Mouse (Mus musculus) cerebellum, adult (tissue): Measurements from ENCODE around the gene 1600014C10Rik.
A peak's percentile ranks its signal among the peaks of the same experiment; 100 is the strongest.

Experiments used
- ATAC-seq: cut with Nextera tagmentation; 2 replicates; pipeline ENCODE4 v1.9.2; 2017; ENCODE audit warnings: mild to moderate bottlenecking, moderate library complexity, mixed read lengths; ENCODE audit not compliant: insufficient number of reproducible peaks, low FRiP score, low TSS enrichment

The 1600014C10Rik gene

DNA sequence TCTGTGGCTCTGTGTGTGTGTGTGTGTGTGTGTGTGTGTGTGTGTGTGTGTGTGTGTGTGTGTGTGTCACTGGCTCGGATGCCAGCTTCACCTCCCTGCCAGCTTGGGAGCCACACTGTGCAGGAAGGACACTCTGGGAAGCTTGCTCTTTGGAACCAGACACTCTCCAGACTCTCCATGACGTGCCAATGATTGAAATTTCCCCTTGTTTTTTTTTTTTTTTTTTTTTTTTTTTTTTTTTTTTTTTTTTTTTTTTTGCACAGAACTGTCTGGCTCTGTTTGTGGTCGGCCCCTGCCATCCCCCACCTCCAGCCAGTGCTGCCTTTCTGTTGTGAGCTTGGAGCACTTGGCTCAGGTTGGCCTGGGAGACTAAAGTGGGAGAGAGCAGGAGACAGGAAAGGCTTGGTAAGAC, 29.6 kb downstream of the 1600014C10Rik start:
- 0 out of 2 replicates have a peak, but pooled peaks have one; percentile 47 for ATAC-seq

DNA sequence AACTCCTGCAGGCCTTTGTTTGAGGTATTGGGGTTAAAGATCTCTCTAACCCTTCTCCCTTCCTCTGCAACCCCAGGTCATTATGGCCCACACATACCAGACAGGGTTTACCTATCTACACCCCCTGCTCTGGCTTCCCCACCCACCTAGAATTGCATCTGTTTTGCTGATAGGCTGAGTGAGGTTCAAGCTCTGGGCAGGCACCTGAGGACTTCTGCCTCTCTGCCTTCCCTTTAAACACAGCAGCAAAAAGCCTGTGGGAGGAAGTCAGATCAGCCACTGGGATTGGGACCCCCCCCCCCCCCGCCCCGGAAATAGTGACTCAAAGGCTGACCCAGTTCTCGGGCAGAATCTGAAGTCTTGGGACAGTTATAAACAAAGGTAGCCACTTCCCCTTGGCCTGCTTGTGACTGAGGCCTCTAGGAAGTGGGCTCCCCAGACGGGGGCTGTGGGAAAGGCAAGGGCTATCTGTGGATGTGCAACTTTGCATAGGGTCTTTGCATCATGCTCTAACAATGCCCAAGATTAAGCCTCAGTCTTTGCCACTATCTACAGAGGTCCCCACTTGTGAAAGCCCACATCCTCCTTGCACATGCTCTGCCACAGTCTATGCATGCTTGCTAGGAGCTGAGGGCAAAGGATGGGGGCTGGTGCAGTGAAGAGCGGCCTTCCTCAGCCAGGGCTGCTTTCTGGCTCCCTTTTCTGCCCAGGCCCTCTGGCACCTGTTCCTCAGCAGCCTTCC, 31.6 kb downstream of the 1600014C10Rik start:
- no peak for ATAC-seq

DNA sequence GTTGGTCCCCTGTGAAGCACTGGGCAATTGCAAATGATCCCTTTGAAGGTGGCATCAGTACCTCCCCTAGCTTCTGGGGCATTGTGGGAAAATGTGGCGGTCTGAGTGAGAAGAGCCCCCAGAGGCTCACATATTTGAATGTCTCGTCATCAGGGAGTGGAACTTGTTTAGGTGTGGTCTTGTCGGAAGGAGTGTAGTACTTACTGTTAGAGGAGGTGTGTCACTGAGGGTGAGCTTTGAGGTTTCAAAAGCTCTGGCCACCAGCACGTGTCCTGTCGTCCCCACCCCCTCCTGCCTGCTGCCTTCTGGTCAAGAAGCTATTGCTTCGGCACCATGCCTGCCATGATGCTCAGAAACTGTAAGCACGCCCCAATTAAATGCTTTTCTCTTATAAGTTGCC, 32.3 kb downstream of the 1600014C10Rik start:
- ATAC-seq, result no peak

DNA sequence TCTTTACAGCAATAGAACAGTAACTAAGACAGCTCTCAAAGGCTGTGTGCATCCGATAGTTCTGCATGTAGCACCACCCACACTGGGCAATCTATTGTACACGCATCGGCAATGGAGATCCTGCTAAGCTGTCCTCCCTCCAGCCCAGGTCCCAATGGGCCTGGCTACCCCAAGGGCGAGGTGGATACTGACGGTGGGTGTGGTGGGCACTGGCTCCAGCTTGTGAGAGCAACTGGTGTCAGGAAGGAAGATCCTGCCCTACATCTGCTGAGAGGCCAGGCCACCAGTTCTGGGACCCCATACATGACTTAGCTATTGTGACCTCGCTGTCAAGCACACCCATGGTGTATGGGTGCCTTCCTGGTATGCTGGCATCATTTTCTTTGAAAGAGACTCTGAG, 32.7 kb downstream of the 1600014C10Rik start:
- ATAC-seq, result no peak

DNA sequence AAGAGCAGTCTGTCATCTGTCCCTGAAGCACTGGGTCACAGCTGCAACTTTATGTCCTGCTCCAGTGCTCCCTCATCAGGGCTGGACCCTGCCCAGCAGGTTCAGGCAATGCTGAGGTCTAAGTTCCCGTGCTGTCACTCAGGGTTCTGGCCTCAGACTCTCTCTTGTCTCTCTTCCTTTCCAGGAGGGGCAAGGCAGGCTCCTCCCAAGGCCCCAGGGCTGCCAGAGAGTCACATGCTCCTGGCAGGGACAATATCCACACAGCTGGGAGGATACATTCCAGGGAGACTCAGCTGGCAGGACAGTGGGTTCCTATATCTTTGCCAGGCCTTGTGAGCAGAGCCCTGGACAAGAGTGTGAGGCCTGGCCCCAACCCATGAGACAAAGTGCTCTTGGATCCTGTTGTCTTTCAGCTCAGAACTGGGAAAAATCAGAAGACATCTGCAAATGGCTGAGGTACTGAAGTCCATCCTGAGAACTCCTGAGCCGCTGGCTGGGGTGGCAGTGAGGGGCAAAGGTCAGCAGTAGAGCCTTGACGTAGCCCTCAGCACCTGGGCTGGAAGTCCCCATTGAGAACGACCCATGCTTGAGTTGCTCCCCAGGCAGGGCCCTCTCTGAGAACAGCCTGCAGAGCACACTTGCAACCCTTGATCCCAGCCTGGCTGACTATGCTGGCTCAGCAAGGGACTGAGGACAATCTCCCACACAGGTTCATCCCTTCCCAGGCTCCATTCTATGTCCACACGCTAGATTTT, 34.6 kb downstream of the 1600014C10Rik start:
- ATAC-seq, result no peak

DNA sequence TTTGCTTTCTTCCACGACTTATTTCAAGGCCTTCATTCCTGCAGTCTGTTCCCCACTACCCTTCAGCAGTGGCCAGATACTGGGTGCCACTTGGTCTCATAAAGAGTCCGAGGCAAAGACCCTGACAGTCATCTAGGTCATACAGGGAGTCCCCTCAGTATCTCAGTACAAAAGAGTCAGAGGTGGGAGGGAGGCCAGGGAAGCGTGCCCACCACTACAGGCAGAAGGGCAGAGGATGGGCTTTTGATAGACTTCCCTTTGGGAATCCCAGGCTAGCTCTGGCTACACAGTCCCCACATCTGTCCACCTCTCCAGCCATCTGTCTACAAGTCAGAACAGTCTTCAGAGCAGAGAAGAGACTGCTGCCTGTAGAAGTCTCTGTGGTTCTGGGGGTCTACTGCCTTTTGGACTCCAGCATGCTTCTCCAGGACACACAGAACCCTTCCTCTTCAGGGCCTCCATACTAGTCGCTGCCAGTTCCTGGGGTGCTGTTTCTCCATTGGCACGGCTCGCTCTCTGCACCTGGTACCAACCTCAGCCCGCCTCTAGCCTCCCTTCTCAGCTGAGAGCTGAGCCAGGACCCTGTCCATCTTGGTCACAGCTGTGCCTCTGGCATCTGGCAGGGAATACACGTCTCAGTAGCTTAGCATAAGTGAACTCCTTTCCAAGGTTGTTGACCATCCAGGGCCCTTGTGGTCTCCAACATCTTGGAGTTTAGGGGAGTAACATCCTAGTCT, 35.8 kb downstream of the 1600014C10Rik start:
- ATAC-seq, result no peak

DNA sequence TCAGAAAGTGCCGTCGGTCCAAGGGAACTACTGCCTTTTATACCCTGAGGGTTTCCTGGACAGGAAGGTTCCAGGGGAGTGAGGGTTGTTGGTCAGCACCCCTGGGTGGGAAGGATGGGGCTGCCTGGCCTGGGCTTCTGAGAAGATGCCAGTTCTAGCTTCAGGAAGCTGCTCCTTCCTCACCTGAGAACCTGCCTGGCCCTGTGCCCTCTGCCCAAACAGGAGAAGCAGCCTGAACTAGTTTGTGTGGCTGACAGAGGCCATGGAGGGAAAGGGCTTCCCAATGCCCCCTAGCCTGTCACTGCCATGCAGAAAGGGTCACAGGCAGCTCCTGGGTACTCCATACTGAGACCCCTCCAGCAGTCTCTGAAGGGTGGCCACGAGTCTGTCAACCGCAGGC, 36.5 kb downstream of the 1600014C10Rik start:
- ATAC-seq, result no peak

DNA sequence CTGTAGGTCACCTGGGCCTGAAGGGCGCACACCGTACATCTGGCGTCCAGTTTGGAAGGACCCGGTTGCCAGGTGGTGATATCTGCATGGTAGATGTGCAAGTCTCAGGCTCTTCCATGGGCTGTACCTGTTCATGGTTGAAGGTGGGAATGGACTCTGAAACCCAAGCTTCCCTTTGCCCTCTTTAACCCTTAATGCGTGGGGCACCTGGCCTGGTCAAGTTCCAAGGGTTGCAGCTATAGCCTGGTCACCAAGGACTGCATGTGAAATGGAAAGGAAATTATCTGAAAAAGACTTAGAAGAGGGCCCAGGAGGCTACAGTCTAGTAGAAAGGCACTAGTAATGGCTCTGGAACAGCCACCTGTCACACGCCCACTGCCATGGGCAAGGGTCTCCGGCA, 37.8 kb downstream of the 1600014C10Rik start:
- no peak for ATAC-seq

DNA sequence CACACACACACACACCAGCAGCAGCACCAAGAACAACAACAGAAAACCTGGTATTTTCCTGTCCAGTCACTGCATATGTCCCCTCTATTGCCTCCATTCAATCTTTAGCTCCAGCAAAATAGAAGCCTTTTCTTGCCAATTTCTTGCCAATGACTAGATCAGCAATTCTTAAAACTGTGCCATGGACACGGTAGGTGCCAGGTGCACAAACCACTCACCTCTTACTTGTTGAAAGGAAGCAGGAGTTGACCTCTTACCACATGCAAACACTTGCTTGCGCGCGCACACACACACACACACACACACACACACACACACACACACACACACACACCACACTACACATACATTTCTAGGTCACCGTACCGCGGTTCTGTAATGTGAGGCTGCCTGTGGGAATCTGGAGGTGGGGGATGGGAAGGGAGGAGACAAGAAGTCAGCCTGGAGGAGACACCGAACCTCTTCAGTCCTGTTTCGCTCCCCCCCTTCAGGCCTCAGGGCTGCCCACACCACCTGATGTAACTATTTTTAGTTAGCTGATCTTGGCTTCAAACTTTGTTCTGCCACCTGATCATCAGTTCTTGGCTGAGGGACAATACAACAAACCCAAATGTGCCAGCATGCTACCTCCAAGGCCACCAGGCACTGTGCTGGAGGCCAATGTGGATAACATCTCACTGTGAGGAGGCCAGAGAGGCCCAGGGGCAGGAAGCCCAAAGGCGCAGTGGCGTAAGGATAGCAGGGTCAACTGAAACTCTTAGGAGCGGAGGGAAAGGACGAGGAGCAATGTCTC, 41.8 kb downstream of the 1600014C10Rik start:
- peak; percentile 67 for ATAC-seq

DNA sequence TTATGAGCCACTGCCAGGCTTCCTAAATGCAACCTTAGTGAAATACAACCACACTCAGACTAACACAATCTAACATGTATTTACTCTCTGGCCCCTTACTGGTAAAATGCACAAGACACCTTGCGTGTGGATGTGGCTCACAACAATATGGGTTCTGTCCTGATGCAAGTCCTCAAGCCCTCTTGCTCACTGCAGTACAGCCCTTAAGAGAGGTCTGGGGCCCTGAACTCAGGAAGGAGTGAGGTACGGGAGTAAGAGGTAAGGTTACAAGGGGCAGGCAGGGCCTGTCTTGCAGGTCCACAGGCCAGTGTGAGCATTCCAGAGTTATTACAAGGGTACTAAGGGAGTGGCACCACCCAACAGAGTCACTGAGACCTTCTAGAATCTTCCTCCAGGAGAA, 43.2 kb downstream of the 1600014C10Rik start:
- ATAC-seq, result no peak

DNA sequence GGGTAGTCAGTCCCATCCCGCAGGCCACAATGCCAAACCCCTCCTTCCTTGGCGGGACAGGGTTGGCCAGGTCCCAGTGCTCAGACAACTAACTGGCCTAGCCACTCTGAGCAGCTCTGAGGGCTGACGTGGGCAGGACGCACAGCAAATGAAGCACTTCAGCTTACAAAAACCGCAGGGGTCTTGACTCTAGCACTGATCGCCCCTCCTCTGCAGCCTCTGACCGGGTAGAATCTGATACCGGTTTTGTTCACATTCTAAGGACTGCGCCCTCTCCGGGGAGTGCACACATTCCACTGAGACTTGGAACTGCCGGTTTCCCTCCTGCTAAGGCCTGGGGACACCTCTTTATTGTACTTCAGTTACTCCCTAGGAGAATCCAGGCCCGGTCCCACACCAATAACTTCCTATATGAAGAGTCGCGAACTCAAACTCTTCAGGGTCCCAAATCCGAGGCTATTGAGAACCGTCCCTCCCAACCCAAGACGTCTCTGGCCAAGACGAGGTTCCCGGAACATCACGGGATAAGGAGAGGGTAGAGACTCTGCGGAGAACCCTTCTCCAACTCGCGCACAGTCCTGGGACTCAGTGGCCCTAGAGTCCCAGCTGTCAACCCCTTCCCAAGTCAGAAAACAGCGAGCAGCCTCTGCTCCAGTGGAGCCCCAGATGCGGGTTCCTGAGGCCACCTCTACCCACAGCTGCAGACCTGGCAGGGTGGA, 44.3 kb downstream of the 1600014C10Rik start:
- ATAC-seq, result peak; percentile 60

DNA sequence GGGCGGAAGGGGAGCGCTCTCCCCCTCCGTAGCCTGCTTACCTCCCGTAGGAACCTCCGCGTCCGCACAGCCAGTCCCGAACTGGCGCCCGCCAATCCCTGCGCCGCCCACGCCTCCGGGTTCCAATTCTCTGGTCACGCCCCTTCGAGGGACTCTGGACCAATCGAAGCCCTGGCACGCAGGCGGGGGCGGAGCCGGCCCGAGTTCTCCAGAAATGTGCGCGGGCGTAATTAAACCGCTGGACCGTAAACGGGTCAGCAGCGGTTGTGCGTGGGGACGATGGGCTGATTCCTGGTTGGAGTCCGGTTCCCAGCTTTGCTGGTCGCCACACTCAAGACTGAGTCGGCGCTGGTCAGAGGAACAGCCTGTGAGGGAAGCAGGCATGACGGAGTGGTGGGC, 44.9 kb downstream of the 1600014C10Rik start, which contains the start of gene Plekhf1:
Gene Plekhf1 (minus strand): TSS at position 117 of the 399 bp plus-strand sequence.
- peak; percentile 74 for ATAC-seq

DNA sequence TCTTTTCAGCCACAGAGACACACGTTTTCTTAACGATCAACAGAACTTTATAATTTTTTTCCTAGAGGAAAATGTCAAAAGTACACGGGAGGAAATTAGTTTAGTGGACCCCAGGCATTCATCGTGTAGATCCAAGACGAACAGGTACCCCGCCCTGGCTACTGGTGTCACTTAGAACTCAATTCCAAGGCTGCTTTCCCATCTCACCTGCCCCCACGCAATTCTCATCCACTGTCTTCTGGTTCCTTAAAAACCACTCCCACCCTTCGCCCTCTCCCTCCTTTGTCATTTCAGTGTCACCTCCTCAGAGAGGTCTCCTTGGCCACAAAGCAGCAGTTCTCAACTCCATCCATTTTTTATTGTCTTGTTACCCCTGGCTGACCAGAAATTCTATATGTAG, 45.3 kb downstream of the 1600014C10Rik start:
- no peak for ATAC-seq

DNA sequence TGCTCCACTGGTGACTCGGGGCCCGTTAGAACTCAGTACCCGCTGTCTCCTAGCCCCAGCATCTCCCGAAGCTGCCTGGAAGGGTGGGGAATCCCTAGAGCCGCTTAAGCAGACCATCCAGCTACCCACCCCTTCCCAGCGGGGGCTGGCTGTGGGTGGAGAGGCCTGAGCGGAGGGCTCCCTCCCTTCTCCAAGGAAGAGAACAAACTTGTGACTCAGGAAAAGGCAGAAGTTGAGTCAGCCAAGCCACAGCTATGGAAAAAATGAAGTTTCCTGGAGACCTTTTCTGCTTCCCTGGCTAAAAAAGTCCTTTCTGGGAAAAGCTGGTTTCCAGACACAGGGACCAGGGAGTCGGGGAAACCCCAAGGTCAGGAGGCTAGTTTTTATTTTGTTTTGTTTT, 47.3 kb downstream of the 1600014C10Rik start:
- ATAC-seq, result no peak

DNA sequence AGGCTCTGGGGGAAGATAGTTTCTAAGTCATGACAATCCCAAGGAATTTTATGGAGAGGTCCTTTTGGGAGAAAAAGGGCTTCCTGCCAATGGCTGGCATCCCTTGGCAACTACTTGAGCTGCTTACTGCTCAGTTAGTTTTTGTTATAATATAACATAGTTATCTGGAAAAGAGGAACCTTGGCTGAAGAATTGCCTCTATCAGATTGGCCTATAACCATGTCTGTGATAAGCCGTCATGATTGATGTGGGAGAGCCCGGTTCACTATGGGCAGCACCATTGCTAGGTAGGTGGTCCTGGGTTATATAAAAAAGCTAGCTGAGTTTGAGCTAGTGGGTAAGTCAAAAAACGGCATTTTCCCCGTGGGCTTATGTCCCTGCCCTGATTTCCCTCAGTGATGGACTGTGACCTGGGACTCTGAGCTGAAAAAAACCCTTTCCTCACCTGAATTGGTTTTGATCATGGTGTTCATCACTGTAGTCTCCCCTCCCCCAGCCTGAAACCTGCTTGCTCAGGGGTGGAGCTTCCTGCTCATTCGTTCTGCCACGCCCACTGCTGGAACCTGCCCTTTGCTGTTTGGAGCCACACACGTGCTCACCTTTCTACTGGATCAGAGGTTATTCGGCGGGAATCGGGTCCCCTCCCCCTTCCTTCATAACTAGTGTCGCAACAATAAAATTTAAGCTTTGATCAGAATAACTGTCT, 53.5 kb downstream of the 1600014C10Rik start:
- no peak for ATAC-seq

DNA sequence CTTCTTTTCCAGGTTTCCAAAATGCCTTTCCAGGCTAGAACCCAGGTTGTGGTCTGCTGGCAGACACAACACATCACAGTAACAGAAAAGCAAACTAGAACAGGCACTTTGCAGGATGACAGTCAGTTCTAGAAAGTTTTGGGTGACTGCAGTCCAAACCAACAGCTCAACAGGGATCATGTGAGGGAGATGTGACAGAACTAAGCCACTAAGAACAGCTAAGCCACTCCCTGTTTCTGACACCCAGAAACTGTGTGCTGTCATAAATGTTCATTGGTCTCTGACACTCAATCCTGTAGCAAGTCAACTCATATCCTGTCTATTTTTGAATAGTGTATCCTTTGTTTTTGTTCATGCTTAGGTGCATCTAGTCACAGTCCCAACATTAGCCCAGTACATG, 54.1 kb downstream of the 1600014C10Rik start:
- ATAC-seq, result no peak

DNA sequence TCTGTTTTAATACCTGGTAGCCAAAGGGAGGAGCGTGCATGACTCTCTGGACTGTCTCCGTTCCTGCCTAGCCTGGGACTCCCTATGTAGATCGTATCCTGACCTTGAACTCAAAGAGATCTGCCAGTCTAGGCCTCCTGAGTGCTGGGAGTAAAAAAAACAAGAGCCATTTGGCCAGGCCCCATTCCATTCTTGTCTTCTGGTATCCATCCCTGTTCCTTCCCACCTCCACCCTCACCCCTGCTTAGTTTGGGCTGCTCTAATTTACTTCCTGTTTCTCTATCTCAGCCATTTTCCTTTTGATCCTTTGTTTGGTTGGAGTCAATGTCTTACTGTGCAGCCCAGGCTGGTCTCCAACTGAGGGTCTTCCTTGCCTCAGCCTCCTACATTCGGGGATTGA, 59.4 kb downstream of the 1600014C10Rik start:
- no peak for ATAC-seq
